Mouse (Mus musculus) lung, embryonic 15.5 days (tissue): ENCODE results near the gene Arhgap10. TPM values are rescaled to one million over a fixed set of nuclear protein-coding genes. Genes with fewer than 3 reads are reported as not detected.

Experiments
- ATAC-seq: fragments of 200-750 bp; cut with Nextera tagmentation; 2 replicates; pipeline ENCODE4 v1.8.0; 2017; ENCODE audit warnings: moderate number of reproducible peaks, borderline replicate concordance; ENCODE audit not compliant: low FRiP score, low TSS enrichment; ENCODE audit errors: extremely low read depth
- H3K27ac ChIP-seq: fragments of 300-500 bp; sonication (generic); 2 replicates; pipeline ENCODE4 v1.5.1; 2015; ENCODE audit warnings: moderate library complexity, mild to moderate bottlenecking, inconsistent platforms
- H3K27me3 ChIP-seq: fragments of 300-500 bp; sonication (generic); 2 replicates; pipeline ENCODE4 v1.6.1; 2015; ENCODE audit warnings: inconsistent platforms
- H3K36me3 ChIP-seq: fragments of 300-500 bp; sonication (generic); 2 replicates; pipeline ENCODE4 v1.6.1; 2015; ENCODE audit warnings: inconsistent platforms
- H3K4me1 ChIP-seq: fragments of 300-500 bp; sonication (generic); 2 replicates; pipeline ENCODE4 v1.6.1; 2015; ENCODE audit warnings: inconsistent platforms
- H3K4me2 ChIP-seq: fragments of 300-500 bp; sonication (generic); 2 replicates; pipeline ENCODE4 v1.6.1; 2015; ENCODE audit warnings: inconsistent platforms, mild to moderate bottlenecking, moderate library complexity
- H3K4me3 ChIP-seq: fragments of 300-500 bp; sonication (generic); 2 replicates; pipeline ENCODE4 v1.5.1; 2015; ENCODE audit warnings: mild to moderate bottlenecking, inconsistent platforms
- H3K9ac ChIP-seq: fragments of 300-500 bp; sonication (generic); 2 replicates; pipeline ENCODE4 v1.6.1; 2015; ENCODE audit warnings: inconsistent platforms
- H3K9me3 ChIP-seq: fragments of 300-500 bp; sonication (generic); 2 replicates; pipeline ENCODE4 v1.6.1; 2016; ENCODE audit warnings: inconsistent platforms
- WGBS: fragments of 180-500 bp; shearing (Covaris S2); methylation state at CpG from one replicate; pipeline ENCODE4 v1.1.7; 2015; 5-methylcytosine and 5-hydroxymethylcytosine counted together
- polyA plus RNA-seq: library from polyadenylated mRNA; unstranded; fragments of >200 nt; fragmentation: Nextera tagmentation; extraction: Ambion mirVana; gene quantifications from 2 replicates; pipeline ENCODE4 v1.2.1, GENCODE M21; 2015

Arhgap10 gene
- polyA plus RNA-seq, 1 experiment from 2014 or later, result 23.8 TPM

DNA sequence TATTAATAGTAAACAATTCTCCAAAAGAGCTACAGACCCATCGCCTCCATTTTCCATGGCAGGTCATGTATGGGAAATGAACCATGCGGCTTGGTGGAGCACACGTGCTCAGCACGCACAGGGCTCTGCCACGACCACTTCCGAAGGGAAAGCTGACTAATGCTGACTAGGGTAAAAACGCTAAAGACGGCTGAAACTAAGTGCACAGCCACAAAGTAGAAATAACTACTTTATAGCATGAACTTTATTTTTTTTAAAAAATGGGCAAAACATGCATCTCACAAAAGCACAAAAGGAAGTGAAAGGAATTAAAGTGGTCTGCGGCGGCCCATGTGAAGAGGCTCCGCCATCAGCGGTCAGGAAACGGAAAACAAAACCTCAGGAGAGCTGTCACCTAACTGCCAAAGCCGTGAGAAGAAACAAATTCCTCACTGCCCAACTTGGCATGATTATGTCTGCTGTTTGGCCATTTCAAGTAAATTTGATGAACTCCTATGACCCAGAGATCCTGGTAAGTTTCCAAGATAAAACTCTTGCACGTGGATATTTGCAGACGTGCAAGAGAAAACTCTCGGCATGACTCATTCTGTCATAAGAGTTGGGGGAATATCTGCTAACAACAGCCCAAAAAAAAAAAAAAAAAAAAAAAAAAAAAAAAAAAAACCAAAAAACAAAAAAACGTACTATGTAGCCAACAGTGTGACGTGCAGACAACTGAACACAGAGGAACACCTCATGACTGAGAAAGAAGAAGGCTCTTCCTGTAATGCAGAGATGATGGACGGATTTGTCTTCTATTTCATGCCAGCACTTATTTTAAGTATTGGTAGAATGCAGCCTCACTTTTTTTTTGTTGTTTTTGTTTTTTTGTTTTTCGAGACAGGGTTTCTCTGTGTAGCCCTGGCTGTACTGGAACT is 66.0 kb downstream of the Arhgap10 start:
- Histone ChIP-seq H3K4me1 (no peaks in the 10 kb centered on the region), H3K4me2 (no peak overlapping the region), H3K27me3 (no peaks in the 10 kb centered on the region), H3K36me3 (peaks cover 31% of the 10 kb centered on the region), H3K9me3 (peaks cover 23% of the 10 kb centered on the region), H3K4me3 (no peak overlapping the region), H3K27ac (no peak overlapping the region), H3K9ac (no peak overlapping the region)
- WGBS, result 89% methylated on average over 21 of the region's 21 CpGs
- no peak for ATAC-seq

DNA sequence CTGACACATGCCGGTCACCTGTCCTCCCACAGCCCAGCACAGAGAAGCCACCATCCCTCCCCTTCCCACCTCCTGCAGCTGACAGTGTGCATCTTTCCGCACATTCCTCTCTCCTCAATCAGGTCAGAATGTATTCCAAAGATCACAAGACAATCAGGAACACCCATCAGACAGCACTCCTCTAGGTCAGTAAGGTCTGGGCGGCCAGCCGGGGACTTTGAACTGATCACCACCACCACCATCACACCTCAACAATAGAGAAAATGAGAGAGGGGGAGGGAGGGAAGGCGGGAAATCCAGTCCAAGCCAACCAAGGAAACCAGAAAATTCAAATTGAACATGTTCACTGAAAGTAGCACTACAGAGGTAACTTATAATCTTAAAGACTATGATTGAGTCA is 66.7 kb downstream of the Arhgap10 start:
- ATAC-seq, result no peak
- H3K4me1 ChIP-seq, result no peaks in the 10 kb centered on the region
- no peak overlapping the region for H3K27ac ChIP-seq
- H3K27me3 ChIP-seq, result no peaks in the 10 kb centered on the region
- H3K9me3 ChIP-seq, result peaks cover 23% of the 10 kb centered on the region
- no peak overlapping the region for H3K4me2 ChIP-seq
- 84% methylated on average over 5 of the region's 5 CpGs for WGBS
- H3K4me3 ChIP-seq, result no peak overlapping the region
- no peak overlapping the region for H3K9ac ChIP-seq
- peaks cover 38% of the 10 kb centered on the region for H3K36me3 ChIP-seq

- no peaks in the 10 kb centered on the region for H3K27me3 ChIP-seq
- peaks cover 10% of the 10 kb centered on the region for H3K4me1 ChIP-seq
- ATAC-seq, result no peak
- no peak overlapping the region for H3K27ac ChIP-seq
- H3K36me3 ChIP-seq, result peaks cover 38% of the 10 kb centered on the region
- H3K9ac ChIP-seq, result no peak overlapping the region
- H3K4me2 ChIP-seq, result no peak overlapping the region
- 95% methylated on average over 12 of the region's 12 CpGs for WGBS
- H3K9me3 ChIP-seq, result peaks cover 23% of the 10 kb centered on the region
- H3K4me3 ChIP-seq, result no peak overlapping the region
These were observed 71.5 kb downstream of the Arhgap10 start for GRCm38 (mm10) chr8:77446294-77446693.

- H3K4me1 ChIP-seq, result peaks cover 14% of the 10 kb centered on the region
- no peak overlapping the region for H3K27ac ChIP-seq
- no peak overlapping the region for H3K9ac ChIP-seq
- H3K27me3 ChIP-seq, result no peaks in the 10 kb centered on the region
- peaks cover 23% of the 10 kb centered on the region for H3K9me3 ChIP-seq
- 94% methylated on average over 3 of the region's 3 CpGs for WGBS
- peaks cover 34% of the 10 kb centered on the region for H3K36me3 ChIP-seq
- H3K4me2 ChIP-seq, result no peak overlapping the region
- H3K4me3 ChIP-seq, result no peak overlapping the region
- no peak for ATAC-seq
These were observed 72.1 kb downstream of the Arhgap10 start for GRCm38 (mm10) chr8:77445642-77446041.

GRCm38 (mm10) chr8:77444166-77444870 is 73.4 kb downstream of the Arhgap10 start:
- Histone ChIP-seq H3K4me1 (peaks cover 20% of the 10 kb centered on the region), H3K9me3 (peaks cover 13% of the 10 kb centered on the region), H3K27ac (peak overlapping the region; percentile 29), H3K4me2 (no peak overlapping the region), H3K36me3 (peaks cover 20% of the 10 kb centered on the region), H3K27me3 (no peaks in the 10 kb centered on the region), H3K9ac (no peak overlapping the region), H3K4me3 (no peak overlapping the region)
- ATAC-seq, result no peak
- 62% methylated on average over 10 of the region's 10 CpGs for WGBS

- H3K4me3 ChIP-seq, result no peak overlapping the region
- no peak overlapping the region for H3K4me2 ChIP-seq
- H3K9ac ChIP-seq, result no peak overlapping the region
- H3K4me1 ChIP-seq, result peaks cover 36% of the 10 kb centered on the region
- no peak for ATAC-seq
- H3K27ac ChIP-seq, result no peak overlapping the region
- WGBS, result 77% methylated on average over 7 of the region's 7 CpGs
- peaks cover 2% of the 10 kb centered on the region; the same call in 1 of the 2 replicates for H3K9me3 ChIP-seq
- no peaks in the 10 kb centered on the region for H3K27me3 ChIP-seq
- H3K36me3 ChIP-seq, result peaks cover 9% of the 10 kb centered on the region
These were observed 75.3 kb downstream of the Arhgap10 start for GRCm38 (mm10) chr8:77442452-77442851.

DNA sequence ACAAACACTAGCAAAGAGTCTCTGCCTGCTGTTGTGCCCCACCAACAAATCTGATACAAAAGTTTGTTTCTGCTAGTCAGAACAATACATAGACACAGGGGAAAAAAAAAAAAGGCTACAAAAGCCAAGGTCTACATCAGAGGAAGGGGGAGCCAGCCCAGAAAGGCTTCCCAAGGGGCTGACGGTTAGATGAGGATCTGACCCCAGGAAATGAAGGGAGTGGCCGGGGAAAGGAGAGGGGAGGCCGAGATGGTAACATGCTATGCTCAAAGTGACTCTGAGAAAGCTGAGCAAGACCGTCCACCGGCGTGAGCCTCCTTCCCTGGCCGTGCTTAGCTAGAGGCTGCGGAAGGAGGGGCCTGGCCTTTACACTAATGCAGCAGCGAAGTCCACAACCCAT is 76.8 kb downstream of the Arhgap10 start:
- Histone ChIP-seq H3K4me1 (peaks cover 51% of the 10 kb centered on the region), H3K9me3 (no peaks in the 10 kb centered on the region), H3K27me3 (no peaks in the 10 kb centered on the region), H3K36me3 (no peaks in the 10 kb centered on the region), H3K4me3 (no peak overlapping the region), H3K4me2 (no peak overlapping the region), H3K27ac (no peak overlapping the region), H3K9ac (no peak overlapping the region)
- ATAC-seq, result no peak
- 68% methylated on average over 9 of the region's 9 CpGs for WGBS

DNA sequence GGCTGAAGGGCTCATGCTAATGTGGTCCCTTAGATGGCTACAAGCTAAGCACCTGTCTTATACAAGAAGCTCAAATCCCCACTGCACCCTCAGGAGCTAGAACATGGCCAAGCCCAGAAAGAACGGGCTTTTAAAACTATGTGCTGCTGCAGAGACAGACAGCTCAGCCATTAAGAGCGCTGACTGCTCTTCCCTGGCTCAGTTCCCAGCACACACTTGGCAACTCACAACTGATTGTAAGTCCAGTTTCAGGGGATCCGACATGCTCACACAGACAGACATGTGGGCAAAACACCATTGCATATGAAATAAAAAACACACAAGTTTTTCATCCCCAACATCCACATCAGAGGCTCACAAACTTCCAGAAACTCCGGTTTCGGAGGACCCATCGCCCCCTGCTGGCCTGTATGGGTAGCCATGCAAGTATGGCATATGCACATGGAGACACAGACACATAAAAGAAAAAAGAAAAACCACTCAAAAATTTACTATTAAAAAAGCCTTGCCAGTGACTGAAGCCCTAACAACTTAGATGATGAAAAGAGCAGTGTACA is 77.4 kb downstream of the Arhgap10 start:
- Histone ChIP-seq H3K4me2 (no peak overlapping the region), H3K27ac (no peak overlapping the region), H3K9me3 (no peaks in the 10 kb centered on the region), H3K9ac (no peak overlapping the region), H3K27me3 (no peaks in the 10 kb centered on the region), H3K36me3 (no peaks in the 10 kb centered on the region), H3K4me1 (peaks cover 55% of the 10 kb centered on the region), H3K4me3 (no peak overlapping the region)
- WGBS, result 79% methylated on average over 6 of the region's 6 CpGs
- ATAC-seq, result no peak

GRCm38 (mm10) chr8:77439670-77440069 is 78.1 kb downstream of the Arhgap10 start:
- no peak overlapping the region for H3K4me3 ChIP-seq
- H3K4me1 ChIP-seq, result peaks cover 53% of the 10 kb centered on the region
- H3K4me2 ChIP-seq, result no peak overlapping the region
- no peaks in the 10 kb centered on the region for H3K36me3 ChIP-seq
- no peak for ATAC-seq
- 96% methylated on average over 2 of the region's 2 CpGs for WGBS
- H3K9me3 ChIP-seq, result no peaks in the 10 kb centered on the region
- no peak overlapping the region for H3K9ac ChIP-seq
- no peak overlapping the region for H3K27ac ChIP-seq
- no peaks in the 10 kb centered on the region for H3K27me3 ChIP-seq

GRCm38 (mm10) chr8:77437807-77438493 is 79.8 kb downstream of the Arhgap10 start:
- Histone ChIP-seq H3K27me3 (no peaks in the 10 kb centered on the region), H3K27ac (peak overlapping the region; percentile 59), H3K36me3 (no peaks in the 10 kb centered on the region), H3K4me1 (peaks cover 57% of the 10 kb centered on the region), H3K4me2 (no peak overlapping the region), H3K9me3 (no peaks in the 10 kb centered on the region), H3K4me3 (no peak overlapping the region), H3K9ac (no peak overlapping the region)
- ATAC-seq, result peak; percentile 79
- WGBS, result 37% methylated on average over 9 of the region's 9 CpGs

DNA sequence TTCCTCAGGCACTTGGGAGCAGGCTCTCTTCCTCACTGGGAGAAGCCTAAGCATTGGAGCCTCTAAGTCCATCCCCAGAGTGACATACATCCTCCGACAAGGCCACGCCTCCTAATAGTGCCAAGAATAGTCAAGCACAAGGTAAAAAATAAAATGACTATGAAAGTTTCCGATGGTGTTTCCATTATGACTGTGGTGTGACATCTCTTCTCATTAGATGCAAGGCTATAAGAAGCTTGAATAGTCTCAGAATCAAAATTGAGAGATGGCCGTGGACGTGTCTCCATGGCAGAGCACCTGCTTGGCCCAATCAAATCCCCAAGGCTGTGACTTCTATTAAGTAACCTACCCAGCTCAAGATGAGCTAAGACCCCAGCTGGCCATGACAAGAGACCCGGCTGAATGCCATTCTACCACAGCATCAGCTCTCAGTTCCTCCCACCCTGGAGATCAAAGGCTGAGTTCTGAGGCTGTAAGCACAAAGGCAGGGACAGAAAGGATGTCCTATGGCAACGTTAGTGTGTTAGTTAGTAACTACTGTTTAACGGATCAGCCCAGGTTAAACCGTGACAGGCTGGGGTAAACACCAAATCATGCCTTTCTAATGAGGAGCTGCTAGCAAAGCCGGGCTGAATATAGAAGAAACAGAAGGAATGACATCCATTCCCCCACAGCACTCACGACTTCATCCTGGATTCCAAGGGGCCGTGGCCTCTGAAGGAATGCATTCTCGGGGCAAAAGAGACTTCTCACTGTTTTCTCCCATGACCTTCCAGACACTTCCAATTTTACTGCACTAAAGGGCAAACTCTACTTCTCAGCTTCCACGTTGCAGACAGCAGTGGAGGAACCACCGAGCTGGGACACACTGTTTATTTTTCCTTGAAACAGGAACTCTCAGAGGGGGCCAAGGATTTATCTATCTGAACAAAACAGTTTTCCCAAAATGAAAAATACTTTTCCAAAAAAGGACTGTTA is 81.5 kb downstream of the Arhgap10 start:
- Histone ChIP-seq H3K27ac (peak overlapping the region; percentile 43), H3K4me2 (no peak overlapping the region), H3K36me3 (no peaks in the 10 kb centered on the region), H3K4me1 (peaks cover 66% of the 10 kb centered on the region), H3K9ac (no peak overlapping the region), H3K4me3 (no peak overlapping the region), H3K27me3 (no peaks in the 10 kb centered on the region), H3K9me3 (no peaks in the 10 kb centered on the region)
- ATAC-seq, result no peak
- WGBS, result 35% methylated on average over 15 of the region's 15 CpGs
